Mouse (Mus musculus) stomach, postnatal 0 days (tissue): ENCODE results near the gene Nckipsd.

Source experiments
- CTCF ChIP-seq: IDR thresholded peaks from 2 replicates; pipeline ENCODE4 v1.5.1; 2016; ENCODE audit warnings: antibody characterized with exemption, low read depth, mild to moderate bottlenecking, moderate library complexity
- EP300 ChIP-seq: optimal IDR thresholded peaks from 2 replicates; pipeline ENCODE3; 2016; ENCODE audit warnings: antibody characterized with exemption

DNA sequence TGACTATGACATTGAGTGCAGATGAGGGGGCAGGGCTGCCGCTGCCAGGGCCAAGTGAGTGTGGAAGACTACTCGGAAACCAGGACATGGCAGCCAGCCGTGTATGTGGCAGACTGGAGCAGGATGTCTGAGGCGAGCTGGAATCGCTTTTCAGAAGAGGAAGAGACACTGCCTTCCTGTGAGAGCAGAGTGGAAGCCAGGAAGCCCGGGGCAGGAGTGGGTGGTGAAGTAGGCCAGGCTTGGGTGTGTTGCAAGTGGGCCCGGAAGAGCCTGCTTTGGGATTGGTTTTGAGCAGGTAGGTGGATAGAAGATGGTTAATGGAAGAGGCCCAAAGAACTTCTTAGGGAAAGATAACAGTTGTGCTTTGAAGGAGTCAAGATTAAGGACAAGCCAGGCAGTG lies 7.4 kb downstream of the Nckipsd start:
- no peak for TF ChIP-seq CTCF
- TF ChIP-seq EP300: no peak
